Mouse (Mus musculus) neural tube, embryonic 11.5 days (tissue): Measurements from ENCODE around the gene Grm2. TPM values are rescaled to one million over a fixed set of nuclear protein-coding genes. Genes with fewer than 3 reads are reported as not detected.
"Not testable (repeated sequence)": the region's sequence is repeated elsewhere in the genome, so short reads cannot be mapped to it uniquely, and the experiment has no call there.

ENCODE experiments used
- ATAC-seq: fragments of 200-750 bp; cut with Nextera tagmentation; 2 replicates; pipeline ENCODE4 v1.8.0; 2017; ENCODE audit warnings: moderate number of reproducible peaks, mild to moderate bottlenecking, moderate TSS enrichment, moderate library complexity; ENCODE audit not compliant: insufficient read depth, low FRiP score, low TSS enrichment
- DNase-seq: peaks from one replicate; pipeline ENCODE4 v3.0.0-alpha.2; 2015; ENCODE audit warnings: low spot score
- H3K27ac ChIP-seq: fragments of 300-500 bp; sonication (generic); 2 replicates; pipeline ENCODE4 v1.5.1; 2014; ENCODE audit warnings: low read depth, mild to moderate bottlenecking, low read length
- H3K27me3 ChIP-seq: fragments of 300-500 bp; sonication (generic); 2 replicates; pipeline ENCODE4 v1.6.1; 2014; ENCODE audit warnings: mild to moderate bottlenecking, low read length, mixed read lengths; ENCODE audit not compliant: control insufficient read depth, insufficient read depth
- H3K36me3 ChIP-seq: fragments of 300-500 bp; sonication (generic); 2 replicates; pipeline ENCODE4 v1.6.1; 2014; ENCODE audit warnings: mild to moderate bottlenecking, low read length, moderate library complexity, mixed read lengths; ENCODE audit not compliant: control insufficient read depth, insufficient read depth
- H3K4me1 ChIP-seq: fragments of 300-500 bp; sonication (generic); 2 replicates; pipeline ENCODE4 v1.6.1; 2014; ENCODE audit warnings: low read length, mixed read lengths; ENCODE audit not compliant: control insufficient read depth, insufficient read depth
- H3K4me2 ChIP-seq: fragments of 300-500 bp; sonication (generic); 2 replicates; pipeline ENCODE4 v1.6.1; 2014; ENCODE audit warnings: low read depth, mild to moderate bottlenecking, moderate library complexity
- H3K4me3 ChIP-seq: fragments of 300-500 bp; sonication (generic); 2 replicates; pipeline ENCODE4 v1.5.1; 2014; ENCODE audit warnings: low read depth, low read length
- H3K9ac ChIP-seq: fragments of 300-500 bp; sonication (generic); 2 replicates; pipeline ENCODE4 v1.6.1; 2014; ENCODE audit warnings: mild to moderate bottlenecking, low read length
- H3K9me3 ChIP-seq: fragments of 300-500 bp; sonication (generic); 2 replicates; pipeline ENCODE4 v1.6.1; 2016; ENCODE audit warnings: low read length; ENCODE audit not compliant: control insufficient read depth
- WGBS: fragments of 180-500 bp; shearing (Covaris S2); extraction: QIAGEN DNeasy Blood & Tissue Kit; methylation state at CpG from one replicate; pipeline ENCODE4 v1.1.7; 2014; 5-methylcytosine and 5-hydroxymethylcytosine counted together
- polyA plus RNA-seq: library from polyadenylated mRNA; unstranded; fragments of >200 nt; fragmentation: Nextera tagmentation; extraction: Ambion mirVana; gene quantifications from 2 replicates; pipeline ENCODE4 v1.2.1, GENCODE M21; 2014

Gene Grm2
- polyA plus RNA-seq, 1 experiment from 2014 or later = 26.1 TPM

DNA sequence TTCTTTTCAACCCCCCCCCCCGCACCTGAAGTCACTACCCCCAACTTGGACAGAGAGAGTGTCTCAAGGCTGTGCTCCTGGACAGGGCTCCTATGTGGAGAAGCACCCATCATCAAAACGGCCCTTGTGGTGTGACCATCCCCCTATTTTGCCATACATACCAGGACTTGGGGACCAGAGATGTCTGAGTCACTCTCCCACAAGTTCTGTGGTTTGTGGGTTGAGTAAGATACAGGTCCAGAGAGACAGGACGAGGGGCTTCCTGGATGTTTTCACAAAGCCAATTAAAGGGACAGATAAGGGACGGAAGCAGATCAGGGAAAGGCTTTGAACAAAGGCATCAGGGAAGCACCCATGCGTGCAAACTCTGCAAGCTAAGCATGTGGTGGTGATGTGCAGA lies 14.5 kb downstream of the Grm2 start:
- DNase-seq = no peak
- 75% methylated on average over 5 of the region's 5 CpGs for WGBS
- H3K27ac ChIP-seq = no peak overlapping the region
- H3K27me3 ChIP-seq = no peaks in the 10 kb centered on the region
- H3K36me3 ChIP-seq = no peaks in the 10 kb centered on the region
- no peak for ATAC-seq
- H3K4me1 ChIP-seq = no peaks in the 10 kb centered on the region
- H3K4me2 ChIP-seq = no peak overlapping the region
- H3K9ac ChIP-seq = no peak overlapping the region
- no peak overlapping the region for H3K4me3 ChIP-seq
- no peaks in the 10 kb centered on the region for H3K9me3 ChIP-seq

DNA sequence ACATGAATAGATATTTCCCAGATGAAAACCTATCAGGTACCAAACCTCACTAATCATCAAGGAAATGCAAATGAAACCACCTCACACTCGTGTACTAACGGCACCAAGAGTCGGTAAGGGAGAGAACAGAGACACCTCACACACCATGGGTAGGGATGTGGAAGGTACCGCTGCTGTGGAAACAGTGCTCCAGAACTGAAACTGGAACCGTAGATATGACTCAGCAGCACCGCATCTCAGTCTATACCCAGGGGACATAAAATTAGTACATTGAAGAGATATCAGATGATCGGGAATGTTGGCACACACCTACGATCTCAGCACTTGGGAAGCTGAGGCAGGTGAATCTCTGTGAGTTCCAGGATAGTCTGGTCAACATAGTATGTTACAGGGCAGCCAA lies 17.7 kb downstream of the Grm2 start:
- Histone ChIP-seq H3K27me3 (no peaks in the 10 kb centered on the region), H3K27ac (no peak overlapping the region), H3K36me3 (no peaks in the 10 kb centered on the region), H3K4me3 (no peak overlapping the region), H3K9me3 (no peaks in the 10 kb centered on the region), H3K9ac (no peak overlapping the region), H3K4me1 (no peaks in the 10 kb centered on the region), H3K4me2 (no peak overlapping the region)
- ATAC-seq (no peak), DNase-seq (no peak)
- 90% methylated on average over 8 of the region's 8 CpGs for WGBS

GRCm38 (mm10) chr9:106632185-106632584 lies 23.7 kb downstream of the Grm2 start:
- no peak overlapping the region for H3K4me2 ChIP-seq
- DNase-seq (no peak), ATAC-seq (no peak)
- H3K9me3 ChIP-seq = no peaks in the 10 kb centered on the region
- H3K4me1 ChIP-seq = no peaks in the 10 kb centered on the region
- no peaks in the 10 kb centered on the region for H3K27me3 ChIP-seq
- H3K9ac ChIP-seq = no peak overlapping the region
- no peaks in the 10 kb centered on the region for H3K36me3 ChIP-seq
- 67% methylated on average over 5 of the region's 5 CpGs for WGBS
- no peak overlapping the region for H3K27ac ChIP-seq
- H3K4me3 ChIP-seq = no peak overlapping the region

- ATAC-seq = not testable (repeated sequence)
Observed at GRCm38 (mm10) chr9:106627796-106628195, 28.1 kb downstream of the Grm2 start.

GRCm38 (mm10) chr9:106626282-106626681 lies 29.6 kb downstream of the Grm2 start, which contains the start of gene Iqcf6:
TSS of gene Iqcf6 (plus strand) at chr9:106626582.
- no peaks in the 10 kb centered on the region for H3K36me3 ChIP-seq
- DNase-seq (no peak), ATAC-seq (no peak)
- no peaks in the 10 kb centered on the region for H3K4me1 ChIP-seq
- no peaks in the 10 kb centered on the region for H3K27me3 ChIP-seq
- no peak within 1 kb of the TSS for H3K9ac ChIP-seq
- H3K9me3 ChIP-seq = no peaks in the 10 kb centered on the region
- 74% methylated on average over 2 of the region's 2 CpGs for WGBS
- no peak within 1 kb of the TSS for H3K4me2 ChIP-seq
- no peak within 1 kb of the TSS for H3K27ac ChIP-seq
- no peak within 1 kb of the TSS for H3K4me3 ChIP-seq

More at GRCm38 (mm10) chr9:106627796-106628195, 28.1 kb downstream of the Grm2 start:
- H3K4me1 ChIP-seq, H3K27ac ChIP-seq, H3K4me2 ChIP-seq, H3K27me3 ChIP-seq, H3K4me3 ChIP-seq, H3K36me3 ChIP-seq, H3K9me3 ChIP-seq, H3K9ac ChIP-seq, DNase-seq: not testable (repeated sequence)
- WGBS = 33% methylated on average over 8 of the region's 8 CpGs

DNA sequence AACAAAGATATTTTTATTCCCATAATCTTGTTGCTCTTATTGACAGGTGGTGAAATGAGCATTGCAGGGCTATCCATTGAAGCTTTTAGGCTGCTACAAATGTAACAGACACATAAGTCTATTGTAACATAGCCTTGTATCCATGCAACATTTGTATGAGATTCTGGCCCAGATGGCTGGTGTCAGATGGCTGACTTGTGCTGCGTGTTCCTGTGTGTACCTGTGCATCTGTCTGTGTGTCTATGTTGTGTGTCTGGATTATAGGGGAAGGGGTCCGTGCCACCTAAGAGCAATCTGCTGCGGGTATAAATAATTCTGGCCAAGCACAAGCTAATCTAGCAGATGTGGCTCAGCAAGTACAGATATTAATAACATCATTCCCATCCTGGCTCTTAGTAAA lies 38.4 kb downstream of the Grm2 start:
- no peak overlapping the region for H3K9ac ChIP-seq
- WGBS = 91% methylated on average over 3 of the region's 3 CpGs
- no peaks in the 10 kb centered on the region for H3K9me3 ChIP-seq
- DNase-seq (no peak), ATAC-seq (no peak)
- no peak overlapping the region for H3K27ac ChIP-seq
- no peak overlapping the region for H3K4me2 ChIP-seq
- no peak overlapping the region for H3K4me3 ChIP-seq
- H3K27me3 ChIP-seq = no peaks in the 10 kb centered on the region
- no peaks in the 10 kb centered on the region for H3K36me3 ChIP-seq
- no peaks in the 10 kb centered on the region for H3K4me1 ChIP-seq

DNA sequence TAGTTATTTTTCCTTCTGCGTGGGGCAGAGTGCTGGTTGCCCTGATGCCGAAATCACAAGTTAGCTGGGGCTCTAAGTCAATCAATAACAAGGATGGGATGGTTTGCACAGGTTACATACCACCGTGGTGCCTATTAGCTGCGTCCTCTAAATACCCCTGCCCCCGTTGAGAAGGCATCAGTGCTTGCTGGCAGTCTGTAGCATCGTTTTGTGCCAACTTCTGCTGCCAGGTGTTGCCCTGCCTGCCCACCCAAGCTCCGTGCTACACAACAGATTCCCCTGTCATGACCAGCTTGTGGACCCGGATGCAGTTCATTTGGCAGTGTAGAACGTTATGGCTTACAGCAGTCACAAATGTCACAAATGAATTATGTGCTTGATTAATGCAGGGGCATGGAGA lies 39.6 kb downstream of the Grm2 start:
- Histone ChIP-seq H3K27me3 (no peaks in the 10 kb centered on the region), H3K4me1 (no peaks in the 10 kb centered on the region), H3K9ac (no peak overlapping the region), H3K36me3 (no peaks in the 10 kb centered on the region), H3K4me3 (no peak overlapping the region), H3K27ac (no peak overlapping the region), H3K9me3 (no peaks in the 10 kb centered on the region), H3K4me2 (no peak overlapping the region)
- no peak for ATAC-seq
- WGBS = 85% methylated on average over 9 of the region's 9 CpGs
- DNase-seq = no peak

GRCm38 (mm10) chr9:106614616-106615015 lies 41.3 kb downstream of the Grm2 start:
- ATAC-seq (no peak), DNase-seq (no peak)
- no peak overlapping the region for H3K4me2 ChIP-seq
- no peaks in the 10 kb centered on the region for H3K36me3 ChIP-seq
- no peak overlapping the region for H3K27ac ChIP-seq
- H3K27me3 ChIP-seq = no peaks in the 10 kb centered on the region
- WGBS = 60% methylated on average over 3 of the region's 3 CpGs
- H3K4me1 ChIP-seq = no peaks in the 10 kb centered on the region
- H3K9me3 ChIP-seq = no peaks in the 10 kb centered on the region
- no peak overlapping the region for H3K4me3 ChIP-seq
- no peak overlapping the region for H3K9ac ChIP-seq

- Histone ChIP-seq H3K9ac (no peak overlapping the region), H3K9me3 (no peaks in the 10 kb centered on the region), H3K27me3 (no peaks in the 10 kb centered on the region), H3K36me3 (no peaks in the 10 kb centered on the region), H3K4me3 (no peak overlapping the region), H3K4me1 (no peaks in the 10 kb centered on the region), H3K27ac (no peak overlapping the region), H3K4me2 (no peak overlapping the region)
- 72% methylated on average over 2 of the region's 2 CpGs for WGBS
- DNase-seq = no peak
- ATAC-seq = no peak
Observed at GRCm38 (mm10) chr9:106613951-106614350, 41.9 kb downstream of the Grm2 start.
